Mouse (Mus musculus): ENCODE data around the gene Mgat4e. TPM values are rescaled to one million over a fixed set of nuclear protein-coding genes. Genes with fewer than 3 reads are reported as not detected.
"Not testable (repeated sequence)": the region's sequence is repeated elsewhere in the genome, so short reads cannot be mapped to it uniquely, and the experiment has no call there.

Gene Mgat4e
- total and polyA plus RNA-seq, 3 experiments, result not detected

GRCm38 (mm10) chr1:134555871-134556670, 6.6 kb upstream of the Mgat4e start:
- peak; percentile 36 for DNase-seq

GRCm38 (mm10) chr1:134555240-134555870, 5.9 kb upstream of the Mgat4e start:
- DNase-seq, result no peak

GRCm38 (mm10) chr1:134552396-134552795, 2.9 kb upstream of the Mgat4e start:
- DNase-seq, result no peak

- DNase-seq, result peak; percentile 30
Observed at GRCm38 (mm10) chr1:134551869-134552268, 2.4 kb upstream of the Mgat4e start.

GRCm38 (mm10) chr1:134548231-134548630, 1.3 kb downstream of the Mgat4e start:
- no peak for DNase-seq

GRCm38 (mm10) chr1:134540610-134541009, 8.9 kb downstream of the Mgat4e start:
- DNase-seq, result no peak

- DNase-seq, result no peak
Observed at GRCm38 (mm10) chr1:134535513-134535912, 14.0 kb downstream of the Mgat4e start.

GRCm38 (mm10) chr1:134535054-134535453, 14.4 kb downstream of the Mgat4e start:
- DNase-seq, result no peak

GRCm38 (mm10) chr1:134533710-134534109, 15.8 kb downstream of the Mgat4e start:
- DNase-seq, result not testable (repeated sequence)

GRCm38 (mm10) chr1:134530618-134531017, 18.9 kb downstream of the Mgat4e start:
- no peak for DNase-seq

GRCm38 (mm10) chr1:134526752-134527151, 22.7 kb downstream of the Mgat4e start:
- DNase-seq, result no peak

GRCm38 (mm10) chr1:134525015-134525414, 24.5 kb downstream of the Mgat4e start:
- no peak for DNase-seq

- peak; percentile 22 for DNase-seq
Observed at GRCm38 (mm10) chr1:134524424-134524823, 25.1 kb downstream of the Mgat4e start.

GRCm38 (mm10) chr1:134522325-134522724, 27.2 kb downstream of the Mgat4e start:
- DNase-seq, result no peak

- no peak for DNase-seq
Observed at GRCm38 (mm10) chr1:134521163-134521562, 28.3 kb downstream of the Mgat4e start.

GRCm38 (mm10) chr1:134520001-134520721, 29.3 kb downstream of the Mgat4e start:
- no peak for DNase-seq

GRCm38 (mm10) chr1:134519201-134519600, 30.3 kb downstream of the Mgat4e start:
- not testable (repeated sequence) for DNase-seq

- peak; percentile 89 for DNase-seq
Observed at GRCm38 (mm10) chr1:134518677-134519076, 30.8 kb downstream of the Mgat4e start.

GRCm38 (mm10) chr1:134517841-134518240, 31.6 kb downstream of the Mgat4e start:
- not testable (repeated sequence) for DNase-seq

- no peak for DNase-seq
Observed at GRCm38 (mm10) chr1:134516491-134517198, 32.8 kb downstream of the Mgat4e start.

- no peak for DNase-seq
Observed at GRCm38 (mm10) chr1:134515891-134516290, 33.6 kb downstream of the Mgat4e start.

All from adrenal gland, adult 2 months (tissue).